Mouse (Mus musculus): ENCODE measurements around the gene G3bp2. TPM values are rescaled to one million over a fixed set of nuclear protein-coding genes. Genes with fewer than 3 reads are reported as not detected.
A peak's percentile ranks its signal among the peaks of the same experiment; 100 is the strongest.

Gene G3bp2
- polyA plus RNA-seq, 1 experiment from 2014 or later, result 125 TPM

- peak; percentile 56 for DNase-seq (ENCODE audit: low read depth, low spot score)
- CTCF ChIA-PET, result interaction anchor here (0.8 to 1.6 kb wide), 4 partner anchors 9 to 15 kb away, joined by 3 to 5 read pairs (median 4); no protein-coding TSS in a partner anchor
- ATAC-seq, result peak; percentile 96
- TF ChIP-seq CTCF (IDR thresholded peaks at IDR 0.05), result no peak
- in situ Hi-C loops (cut with MboI; ENCODE audit: low pct_unique_long_range_greater_than_20kb), result no loop called here
- no peaks in the 10 kb centered on the region for H3K27me3 ChIP-seq
- POLR2A ChIA-PET, result interaction anchor here (0.8 kb wide), 1 partner anchor 12 kb away, joined by 3 read pairs; no protein-coding TSS in a partner anchor
Measured at GRCm38 (mm10) chr5:92042377-92043348, 40.9 kb downstream of the G3bp2 start.

GRCm38 (mm10) chr5:92019960-92020359, 63.6 kb downstream of the G3bp2 start:
- DNase-seq (ENCODE audit: low read depth, low spot score) (no peak), ATAC-seq (no peak)
- POLR2A ChIA-PET, result no interaction called here
- TF ChIP-seq CTCF (IDR thresholded peaks at IDR 0.05), result no peak
- CTCF ChIA-PET, result interaction anchor here (1.3 kb wide), 1 partner anchor 16 kb away, joined by 4 read pairs; no protein-coding TSS in a partner anchor
- no peaks in the 10 kb centered on the region for H3K27me3 ChIP-seq
- in situ Hi-C loops (cut with MboI; ENCODE audit: low pct_unique_long_range_greater_than_20kb), result no loop called here

GRCm38 (mm10) chr5:92011756-92012155, 71.8 kb downstream of the G3bp2 start:
- H3K27me3 ChIP-seq, result no peaks in the 10 kb centered on the region
- no peak for TF ChIP-seq CTCF (IDR thresholded peaks at IDR 0.05)
- POLR2A ChIA-PET, result no interaction called here
- in situ Hi-C loops (cut with MboI; ENCODE audit: low pct_unique_long_range_greater_than_20kb), result no loop called here
- CTCF ChIA-PET, result interaction anchor here (0.6 to 1.5 kb wide), 6 partner anchors 10 to 53 kb away, joined by 3 to 5 read pairs (median 3); no protein-coding TSS in a partner anchor
- ATAC-seq, result no peak
- no peak for DNase-seq (ENCODE audit: low read depth, low spot score)

- no peaks in the 10 kb centered on the region for H3K27me3 ChIP-seq
- in situ Hi-C loops (cut with MboI; ENCODE audit: low pct_unique_long_range_greater_than_20kb), result no loop called here
- no peak for TF ChIP-seq CTCF (IDR thresholded peaks at IDR 0.05)
- ATAC-seq (no peak), DNase-seq (ENCODE audit: low read depth, low spot score) (no peak)
- ChIA-PET POLR2A (no interaction called here), CTCF (interaction anchor here (1.0 kb wide), 1 partner anchor 13 kb away, joined by 3 read pairs; no protein-coding TSS in a partner anchor)
Measured at GRCm38 (mm10) chr5:92009827-92010226, 73.7 kb downstream of the G3bp2 start.

- ATAC-seq (peak; percentile 54), DNase-seq (ENCODE audit: low read depth, low spot score) (no peak)
- in situ Hi-C loops (cut with MboI; ENCODE audit: low pct_unique_long_range_greater_than_20kb), result loop anchor here (5.0 kb wide), 1 partner anchor 486 kb away; the partner anchor contains the start of gene Parm1
- H3K27me3 ChIP-seq, result no peaks in the 10 kb centered on the region
- TF ChIP-seq CTCF (IDR thresholded peaks at IDR 0.05), result peak; percentile 73
- POLR2A ChIA-PET, result no interaction called here
- CTCF ChIA-PET, result interaction anchor here (0.9 to 1.5 kb wide), 4 partner anchors 9 to 485 kb away, joined by 3 read pairs; no protein-coding TSS in a partner anchor
Measured at GRCm38 (mm10) chr5:92003011-92003410, 80.5 kb downstream of the G3bp2 start.

Other genes starting within 250 kb of the G3bp2 start
- gene Rchy1, start 120.7 kb downstream of the G3bp2 start, polyA plus RNA-seq (2021), result 66.1 TPM
- gene Odaph, start 96.2 kb downstream of the G3bp2 start, polyA plus RNA-seq (2021), result 1.5 TPM
- 13.7 TPM for gene Cdkl2, start 39.8 kb downstream of the G3bp2 start, polyA plus RNA-seq (2021)
- gene Uso1, start 54.2 kb upstream of the G3bp2 start, polyA plus RNA-seq (2021), result 96.2 TPM
- 0.33 TPM for gene U90926, start 131.7 kb upstream of the G3bp2 start, polyA plus RNA-seq (2021)
- 0.13 TPM for gene Ppef2, start 172.6 kb upstream of the G3bp2 start, polyA plus RNA-seq (2021)
- gene Naaa, start 194.5 kb upstream of the G3bp2 start, polyA plus RNA-seq (2021), result 33.5 TPM
- 27.6 TPM for gene Sdad1, start 226.8 kb upstream of the G3bp2 start, polyA plus RNA-seq (2021)
- gene Cxcl9, start 244.4 kb upstream of the G3bp2 start, polyA plus RNA-seq (2021), result 0.03 TPM
- not detected for gene Art3, start 248.1 kb upstream of the G3bp2 start, polyA plus RNA-seq (2021)

Data from Patski (cell line).